Mouse (Mus musculus) neural tube, embryonic 15.5 days (tissue): Measurements from ENCODE around the gene Gpr139. TPM values are rescaled to one million over a fixed set of nuclear protein-coding genes. Genes with fewer than 3 reads are reported as not detected.

ENCODE experiments used
- ATAC-seq: fragments of 200-750 bp; cut with Nextera tagmentation; 2 replicates; pipeline ENCODE4 v1.8.0; 2017; ENCODE audit warnings: mild to moderate bottlenecking, moderate TSS enrichment, moderate library complexity; ENCODE audit not compliant: low FRiP score
- H3K27ac ChIP-seq: fragments of 300-500 bp; sonication (generic); replicated peaks from 2 replicates; pipeline ENCODE4 v1.5.1; 2015; ENCODE audit warnings: mild to moderate bottlenecking, inconsistent platforms
- H3K27me3 ChIP-seq: fragments of 300-500 bp; sonication (generic); replicated peaks from 2 replicates; pipeline ENCODE4 v1.6.1; 2015; ENCODE audit warnings: inconsistent platforms
- H3K36me3 ChIP-seq: fragments of 300-500 bp; sonication (generic); 2 replicates; pipeline ENCODE4 v1.6.1; 2015; ENCODE audit warnings: inconsistent platforms
- H3K4me1 ChIP-seq: fragments of 300-500 bp; sonication (generic); 2 replicates; pipeline ENCODE4 v1.6.1; 2015; ENCODE audit warnings: inconsistent platforms
- H3K4me2 ChIP-seq: fragments of 300-500 bp; sonication (generic); 2 replicates; pipeline ENCODE4 v1.6.1; 2015; ENCODE audit warnings: inconsistent platforms, mild to moderate bottlenecking, moderate library complexity
- H3K4me3 ChIP-seq: fragments of 300-500 bp; sonication (generic); replicated peaks from 2 replicates; pipeline ENCODE4 v1.5.1; 2015; ENCODE audit warnings: mild to moderate bottlenecking, inconsistent platforms
- H3K9ac ChIP-seq: fragments of 300-500 bp; sonication (generic); replicated peaks from 2 replicates; pipeline ENCODE4 v1.6.1; 2015; ENCODE audit warnings: mild to moderate bottlenecking, inconsistent platforms
- H3K9me3 ChIP-seq: fragments of 300-500 bp; sonication (generic); replicated peaks from 2 replicates; pipeline ENCODE4 v1.6.1; 2016; ENCODE audit warnings: inconsistent platforms
- WGBS: fragments of 180-500 bp; shearing (Covaris S2); methylation state at CpG from one replicate; pipeline ENCODE4 v1.1.7; 2015; ENCODE audit warnings: mixed read lengths; 5-methylcytosine and 5-hydroxymethylcytosine counted together
- polyA plus RNA-seq: library from polyadenylated mRNA; unstranded; fragments of >200 nt; fragmentation: Nextera tagmentation; extraction: Ambion mirVana; gene quantifications from 2 replicates; pipeline ENCODE4 v1.2.1, GENCODE M21; 2015

Gpr139 gene
- polyA plus RNA-seq = 9.9 and 12.0 TPM in 2 replicates

DNA sequence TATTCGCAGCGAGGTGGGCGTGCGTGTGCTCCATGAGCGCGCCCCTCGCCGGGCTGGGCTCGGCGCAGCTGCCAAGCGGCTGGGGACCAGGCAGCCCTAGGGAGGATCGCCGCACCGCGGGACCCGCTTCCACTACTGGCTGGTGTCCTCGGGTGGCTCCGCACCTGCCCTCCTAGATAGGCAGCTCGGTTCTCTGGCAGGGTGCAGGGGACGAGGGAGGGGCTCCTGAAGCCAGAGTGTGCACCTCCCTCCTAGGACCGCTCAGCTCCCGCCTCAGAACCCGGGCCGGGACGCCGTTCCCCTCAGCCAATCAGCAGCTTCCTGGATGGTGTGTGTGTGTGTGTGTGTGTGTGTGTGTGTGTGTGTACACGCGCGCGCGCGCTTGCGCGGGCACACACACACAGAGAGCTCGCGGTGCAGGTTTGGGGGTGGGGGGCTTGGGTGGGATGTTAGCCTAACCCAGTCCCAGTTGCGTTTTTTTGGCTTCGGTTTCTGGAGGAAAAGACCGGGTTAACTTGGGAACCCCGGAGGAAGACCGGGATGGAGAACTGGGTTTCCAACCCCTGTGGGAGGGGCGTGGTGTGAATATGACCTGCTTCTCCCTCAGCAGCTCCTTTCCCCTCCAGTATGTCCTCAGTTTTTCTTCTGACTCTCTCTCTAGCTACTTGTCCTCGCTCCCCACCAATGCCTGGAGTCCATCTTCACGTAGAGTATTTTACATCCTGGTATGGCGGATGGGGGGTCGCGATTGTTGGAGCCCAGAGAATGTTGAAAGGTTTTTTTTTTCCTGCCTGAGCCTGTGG lies at the start of gene Gpr139:
Gene Gpr139, minus strand, starts transcription at position 263 of the 803 bp plus-strand sequence.
- Histone ChIP-seq H3K36me3 (no peaks in the 10 kb centered on the region), H3K9me3 (no peaks in the 10 kb centered on the region), H3K4me1 (peaks cover 22% of the 10 kb centered on the region), H3K4me2 (peak within 1 kb of the TSS; percentile 73), H3K4me3 (peak within 1 kb of the TSS; percentile 71), H3K27ac (peak within 1 kb of the TSS; percentile 87), H3K9ac (peak within 1 kb of the TSS; percentile 64), H3K27me3 (peaks cover 21% of the 10 kb centered on the region; the same call in 1 of the 2 replicates)
- peak; percentile 92 for ATAC-seq
- WGBS = under 1% methylated on average over 44 of the region's 47 CpGs

GRCm38 (mm10) chr7:119230971-119231370 lies 46.6 kb upstream of the Gpr139 start:
- no peaks in the 10 kb centered on the region for H3K27me3 ChIP-seq
- H3K27ac ChIP-seq = no peak overlapping the region
- H3K4me3 ChIP-seq = no peak overlapping the region
- no peak overlapping the region for H3K9ac ChIP-seq
- no peak overlapping the region for H3K4me2 ChIP-seq
- H3K9me3 ChIP-seq = no peaks in the 10 kb centered on the region
- H3K4me1 ChIP-seq = no peaks in the 10 kb centered on the region
- WGBS = 39% methylated on average over 3 of the region's 3 CpGs
- no peak for ATAC-seq
- H3K36me3 ChIP-seq = no peaks in the 10 kb centered on the region

DNA sequence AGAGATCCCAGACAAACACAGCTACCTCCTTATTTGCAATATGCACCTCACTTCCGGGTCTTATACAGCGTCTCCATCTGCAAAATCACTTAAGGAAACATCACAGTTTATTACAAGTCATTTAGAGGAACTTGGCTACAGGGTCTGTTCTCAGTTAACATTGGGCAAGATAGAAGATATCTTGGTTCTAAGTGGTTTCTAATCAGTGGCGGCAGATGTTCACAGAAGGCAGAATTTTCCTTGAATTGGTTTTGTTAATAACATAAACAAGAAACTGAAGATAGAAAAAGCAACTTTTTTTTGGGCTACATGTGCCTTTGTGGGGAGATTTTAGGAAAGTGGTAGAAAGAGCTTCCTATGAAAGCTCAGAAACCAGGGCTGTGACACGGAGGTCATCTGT lies 38.3 kb upstream of the Gpr139 start:
- no peak overlapping the region for H3K9ac ChIP-seq
- WGBS = 87% methylated on average over 4 of the region's 4 CpGs
- H3K4me3 ChIP-seq = no peak overlapping the region
- no peaks in the 10 kb centered on the region for H3K9me3 ChIP-seq
- H3K36me3 ChIP-seq = no peaks in the 10 kb centered on the region
- H3K27me3 ChIP-seq = no peaks in the 10 kb centered on the region
- no peak overlapping the region for H3K27ac ChIP-seq
- ATAC-seq = no peak
- H3K4me2 ChIP-seq = no peak overlapping the region
- no peaks in the 10 kb centered on the region for H3K4me1 ChIP-seq

DNA sequence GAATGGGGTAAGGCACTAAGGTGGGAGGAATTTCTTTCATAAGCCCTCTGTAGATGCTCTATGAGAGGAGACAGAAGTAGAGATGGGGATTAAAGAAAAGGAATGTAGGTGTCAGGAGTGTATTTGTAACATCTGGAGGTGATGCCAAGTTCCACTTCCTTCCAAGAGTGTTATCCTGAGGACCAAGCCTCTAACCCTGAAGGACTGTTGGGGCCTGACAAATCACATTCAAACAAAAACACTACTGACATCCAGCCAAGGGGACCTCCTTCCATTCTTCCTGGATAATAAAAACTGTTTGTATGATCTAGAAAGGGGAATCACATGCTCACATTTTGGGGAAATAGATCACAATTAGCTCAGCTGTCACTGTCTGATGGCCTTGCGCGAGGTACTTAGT lies 34.7 kb upstream of the Gpr139 start:
- no peak for ATAC-seq
- no peak overlapping the region for H3K27ac ChIP-seq
- no peak overlapping the region for H3K4me3 ChIP-seq
- no peaks in the 10 kb centered on the region for H3K4me1 ChIP-seq
- no peaks in the 10 kb centered on the region for H3K27me3 ChIP-seq
- no peak overlapping the region for H3K9ac ChIP-seq
- H3K4me2 ChIP-seq = no peak overlapping the region
- H3K36me3 ChIP-seq = no peaks in the 10 kb centered on the region
- 78% methylated on average over 2 of the region's 2 CpGs for WGBS
- H3K9me3 ChIP-seq = no peaks in the 10 kb centered on the region

DNA sequence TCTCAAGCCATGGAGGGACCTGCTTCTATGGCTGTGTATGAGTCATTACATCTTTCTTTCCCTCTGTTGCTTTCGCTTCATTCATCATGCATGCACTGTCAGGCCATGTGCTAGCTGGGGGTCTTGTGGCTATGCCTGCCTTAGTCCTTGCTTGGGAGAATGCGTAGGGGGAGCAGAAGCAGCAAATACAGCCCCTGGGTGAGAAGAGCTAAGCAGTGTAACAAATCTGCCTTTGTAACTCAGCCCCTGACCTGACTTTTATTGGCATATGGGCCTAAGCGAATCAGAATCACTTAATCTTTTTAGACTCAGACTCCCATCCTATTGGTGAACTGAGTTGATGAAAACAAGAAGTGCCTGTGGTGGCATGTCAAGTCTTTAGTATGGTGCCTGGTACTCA lies 22.8 kb upstream of the Gpr139 start:
- no peak for ATAC-seq
- no peaks in the 10 kb centered on the region for H3K27me3 ChIP-seq
- H3K4me3 ChIP-seq = no peak overlapping the region
- WGBS = 60% methylated on average over 3 of the region's 3 CpGs
- H3K9me3 ChIP-seq = no peaks in the 10 kb centered on the region
- H3K36me3 ChIP-seq = no peaks in the 10 kb centered on the region
- H3K4me2 ChIP-seq = no peak overlapping the region
- no peak overlapping the region for H3K27ac ChIP-seq
- H3K4me1 ChIP-seq = no peaks in the 10 kb centered on the region
- no peak overlapping the region for H3K9ac ChIP-seq

DNA sequence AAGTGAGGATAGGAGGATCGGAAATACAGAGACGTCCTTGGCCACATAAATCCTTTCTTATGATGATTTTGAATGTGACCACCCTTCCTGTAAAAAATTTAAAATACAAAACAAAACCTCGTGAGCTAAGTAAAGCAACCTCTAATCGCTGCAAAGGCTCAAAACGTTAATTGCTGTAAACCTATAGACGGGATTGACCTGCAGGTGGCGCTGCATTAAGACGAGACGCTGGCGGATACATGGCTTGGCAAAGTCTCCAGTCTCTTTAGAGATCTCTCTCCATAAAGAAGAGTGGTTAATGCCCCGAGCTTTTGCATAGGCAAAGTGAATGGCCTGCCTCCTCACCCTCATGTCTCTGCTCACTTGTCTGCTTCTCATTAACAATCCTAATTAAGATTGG lies 2.0 kb upstream of the Gpr139 start:
- WGBS = 13% methylated on average over 11 of the region's 11 CpGs
- Histone ChIP-seq H3K36me3 (no peaks in the 10 kb centered on the region), H3K9ac (no peak overlapping the region), H3K9me3 (no peaks in the 10 kb centered on the region), H3K27me3 (peaks cover 21% of the 10 kb centered on the region; the same call in 1 of the 2 replicates), H3K4me1 (peaks cover 22% of the 10 kb centered on the region), H3K4me2 (no peak overlapping the region), H3K27ac (peak overlapping the region; percentile 87; the same call in 1 of the 2 replicates), H3K4me3 (no peak overlapping the region)
- ATAC-seq = no peak

DNA sequence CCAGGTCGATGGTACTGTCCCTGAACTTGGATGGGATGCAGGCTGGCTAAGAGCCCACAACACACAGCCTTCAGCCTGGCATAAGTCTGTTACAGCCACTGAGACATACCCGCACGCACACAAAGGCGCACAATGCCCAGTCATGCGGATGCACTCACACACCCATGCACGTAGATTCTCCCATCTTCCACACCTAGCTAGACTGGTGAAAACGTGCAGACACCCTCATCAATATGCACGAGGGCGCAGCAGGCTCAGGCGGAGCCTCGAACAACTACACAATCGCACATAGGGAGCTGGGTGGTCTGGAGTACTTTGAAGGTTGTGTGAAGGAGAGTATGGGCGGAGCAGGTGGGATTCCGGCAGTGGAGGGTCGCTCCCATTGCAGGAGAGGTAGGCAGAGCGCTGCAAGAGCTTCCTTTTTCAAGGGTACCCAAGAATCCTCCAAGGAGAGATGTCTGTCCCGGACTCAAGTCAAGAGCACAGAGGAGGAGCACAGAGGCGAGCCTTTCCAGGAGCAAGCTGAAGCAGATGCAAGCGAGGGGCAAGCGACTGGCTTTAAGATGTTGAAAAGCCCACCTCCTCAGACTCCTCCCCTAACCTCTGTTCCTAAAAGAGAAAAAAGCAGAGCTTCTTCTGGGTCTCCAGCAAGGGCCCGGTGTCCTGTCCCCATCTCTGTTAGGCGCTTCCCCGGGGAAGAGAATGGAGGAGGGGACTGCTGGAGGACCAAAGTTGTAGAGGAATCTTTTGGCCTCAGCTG lies 958 bp upstream of the Gpr139 start:
- peak overlapping the region; percentile 71 for H3K4me3 ChIP-seq
- peaks cover 21% of the 10 kb centered on the region; the same call in 1 of the 2 replicates for H3K27me3 ChIP-seq
- 2% methylated on average over 23 of the region's 23 CpGs for WGBS
- H3K4me1 ChIP-seq = peaks cover 22% of the 10 kb centered on the region
- no peaks in the 10 kb centered on the region for H3K9me3 ChIP-seq
- ATAC-seq = peak; percentile 71
- no peaks in the 10 kb centered on the region for H3K36me3 ChIP-seq
- H3K27ac ChIP-seq = peak overlapping the region; percentile 87
- peak overlapping the region; percentile 64 for H3K9ac ChIP-seq
- peak overlapping the region; percentile 73 for H3K4me2 ChIP-seq

DNA sequence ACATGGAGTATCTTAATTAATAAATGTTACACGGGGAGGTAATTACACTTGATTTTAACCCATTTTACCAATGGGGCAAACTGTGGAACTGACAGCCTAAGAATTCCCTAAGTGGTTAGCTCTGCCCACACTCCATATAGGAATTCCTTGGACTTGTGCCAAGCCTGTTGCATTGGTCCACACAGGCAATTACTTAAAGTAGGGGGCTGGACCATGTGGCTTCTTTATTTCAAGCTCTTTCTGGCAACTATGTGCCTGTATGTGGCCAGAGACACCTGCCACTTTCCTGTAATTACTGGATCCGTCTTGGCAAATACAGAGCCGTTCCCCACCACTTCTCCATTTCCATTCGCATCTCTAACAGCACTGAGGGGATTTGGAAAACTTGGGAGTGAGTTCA lies 3.4 kb downstream of the Gpr139 start:
- H3K4me3 ChIP-seq = no peak overlapping the region
- no peak overlapping the region for H3K9ac ChIP-seq
- 34% methylated on average over 4 of the region's 4 CpGs for WGBS
- peaks cover 10% of the 10 kb centered on the region; the same call in 1 of the 2 replicates for H3K27me3 ChIP-seq
- H3K36me3 ChIP-seq = no peaks in the 10 kb centered on the region
- peak overlapping the region; percentile 73 for H3K4me2 ChIP-seq
- no peaks in the 10 kb centered on the region for H3K9me3 ChIP-seq
- H3K4me1 ChIP-seq = peaks cover 22% of the 10 kb centered on the region
- no peak for ATAC-seq
- H3K27ac ChIP-seq = no peak overlapping the region

DNA sequence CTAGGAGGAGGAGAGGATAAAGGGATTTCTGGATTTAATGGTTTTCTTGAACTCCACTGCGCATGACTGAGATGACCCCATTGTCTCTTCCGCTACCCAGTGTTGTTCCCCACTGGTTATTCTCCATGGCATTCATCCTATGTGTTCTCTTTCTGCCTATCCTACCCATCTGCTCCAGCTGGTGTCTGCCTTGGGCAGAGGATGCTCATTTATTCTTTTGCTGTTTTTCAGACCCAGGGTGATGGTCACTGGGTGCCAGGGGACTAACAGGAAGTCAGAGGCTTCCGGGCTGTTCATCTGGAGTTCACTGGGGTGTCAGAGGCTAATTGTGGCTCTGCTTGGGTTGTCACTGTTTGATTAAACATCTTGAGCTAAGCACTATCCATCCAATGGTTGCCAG lies 24.4 kb downstream of the Gpr139 start:
- Histone ChIP-seq H3K9me3 (no peaks in the 10 kb centered on the region), H3K9ac (no peak overlapping the region), H3K27me3 (no peaks in the 10 kb centered on the region), H3K36me3 (no peaks in the 10 kb centered on the region), H3K4me2 (no peak overlapping the region), H3K4me3 (no peak overlapping the region), H3K27ac (no peak overlapping the region), H3K4me1 (no peaks in the 10 kb centered on the region)
- no peak for ATAC-seq
- 33% methylated on average over 3 of the region's 3 CpGs for WGBS

- 70% methylated on average over 8 of the region's 8 CpGs for WGBS
- Histone ChIP-seq H3K27me3 (no peaks in the 10 kb centered on the region), H3K9ac (no peak overlapping the region), H3K36me3 (no peaks in the 10 kb centered on the region), H3K4me2 (no peak overlapping the region), H3K4me3 (no peak overlapping the region), H3K4me1 (no peaks in the 10 kb centered on the region), H3K9me3 (no peaks in the 10 kb centered on the region), H3K27ac (no peak overlapping the region)
- no peak for ATAC-seq
Observed at GRCm38 (mm10) chr7:119111771-119112170, 72.6 kb downstream of the Gpr139 start.

GRCm38 (mm10) chr7:119105878-119106277 lies 78.5 kb downstream of the Gpr139 start:
- H3K9me3 ChIP-seq = no peaks in the 10 kb centered on the region
- no peak overlapping the region for H3K4me3 ChIP-seq
- H3K9ac ChIP-seq = no peak overlapping the region
- H3K36me3 ChIP-seq = no peaks in the 10 kb centered on the region
- ATAC-seq = no peak
- H3K4me2 ChIP-seq = no peak overlapping the region
- WGBS = 91% methylated on average over 4 of the region's 4 CpGs
- no peaks in the 10 kb centered on the region for H3K27me3 ChIP-seq
- H3K27ac ChIP-seq = no peak overlapping the region
- no peaks in the 10 kb centered on the region for H3K4me1 ChIP-seq

DNA sequence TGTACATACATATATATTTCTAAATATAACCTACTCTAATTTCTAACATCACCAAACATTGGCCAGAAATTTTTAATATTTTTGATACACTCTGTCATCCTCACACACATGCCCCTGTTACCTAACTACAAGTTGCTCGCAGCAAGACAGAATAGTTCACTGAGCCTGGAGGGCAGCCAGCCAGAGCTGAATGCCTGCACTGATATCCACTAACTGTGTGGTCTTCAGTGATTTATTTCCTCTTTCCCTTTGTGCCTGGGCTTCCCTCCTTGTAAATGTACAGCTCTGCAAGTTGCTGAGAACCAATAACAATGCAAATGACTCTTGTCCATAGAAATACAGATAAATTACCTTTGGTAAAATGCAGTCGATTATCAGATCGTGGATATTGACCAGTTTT lies 87.8 kb downstream of the Gpr139 start:
- Histone ChIP-seq H3K27ac (no peak overlapping the region), H3K36me3 (no peaks in the 10 kb centered on the region), H3K4me1 (no peaks in the 10 kb centered on the region), H3K27me3 (0 out of 2 replicates have a peak, but pooled peaks cover 18% of the 10 kb centered on the region), H3K4me2 (no peak overlapping the region), H3K9me3 (no peaks in the 10 kb centered on the region), H3K9ac (no peak overlapping the region), H3K4me3 (no peak overlapping the region)
- WGBS = 8% methylated on average over 3 of the region's 3 CpGs
- no peak for ATAC-seq
